Mouse (Mus musculus): ENCODE results near the gene Gdi1.
"Not testable (repeated sequence)": the region's sequence is repeated elsewhere in the genome, so short reads cannot be mapped to it uniquely, and the experiment has no call there.

Gdi1 gene

GRCm38 (mm10) chrX:74329215-74329671 is 24.4 kb downstream of the Gdi1 start:
- peak in 1 of 2 experiments; percentile 5 for DNase-seq (ENCODE audit: low spot score in 2 of 2)

DNA sequence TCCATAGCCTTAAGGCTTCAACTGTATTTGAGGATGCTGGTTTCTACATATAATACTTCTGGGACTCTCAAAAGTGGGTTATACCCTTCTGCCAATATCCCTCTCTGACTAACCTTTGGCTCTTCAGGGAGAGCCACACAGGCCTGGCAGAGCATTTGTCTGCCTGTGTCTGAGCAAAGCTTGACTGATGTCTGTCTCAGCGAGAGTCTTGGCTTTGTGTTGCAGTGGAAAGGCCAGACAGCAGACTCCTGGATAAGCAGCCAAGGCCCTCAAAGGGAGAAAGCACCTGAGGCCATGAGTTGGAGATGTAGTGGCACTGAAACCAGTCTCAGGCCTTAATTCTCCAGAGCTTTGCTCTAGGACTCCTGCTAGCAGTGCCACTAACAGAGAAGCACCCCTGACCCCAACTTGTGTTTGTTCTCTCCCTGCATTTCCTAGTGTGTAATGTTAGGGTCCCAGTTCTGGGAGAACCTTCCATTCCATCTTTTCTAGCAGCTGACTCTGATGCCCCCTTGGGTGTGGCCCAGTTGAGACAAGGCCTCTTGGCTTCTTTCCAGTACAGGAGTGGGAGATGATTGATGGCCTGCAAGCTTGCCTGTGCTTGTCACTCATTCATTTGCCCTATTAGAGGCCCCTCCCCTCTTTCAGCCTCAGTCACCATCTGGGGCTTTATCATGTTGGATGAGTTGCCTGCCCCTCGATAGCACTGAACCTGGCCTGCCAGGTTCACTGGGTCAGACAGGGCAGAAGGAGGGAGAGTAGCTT is 25.6 kb downstream of the Gdi1 start:
- no peak for DNase-seq (ENCODE audit: low spot score in 2 of 2)

DNA sequence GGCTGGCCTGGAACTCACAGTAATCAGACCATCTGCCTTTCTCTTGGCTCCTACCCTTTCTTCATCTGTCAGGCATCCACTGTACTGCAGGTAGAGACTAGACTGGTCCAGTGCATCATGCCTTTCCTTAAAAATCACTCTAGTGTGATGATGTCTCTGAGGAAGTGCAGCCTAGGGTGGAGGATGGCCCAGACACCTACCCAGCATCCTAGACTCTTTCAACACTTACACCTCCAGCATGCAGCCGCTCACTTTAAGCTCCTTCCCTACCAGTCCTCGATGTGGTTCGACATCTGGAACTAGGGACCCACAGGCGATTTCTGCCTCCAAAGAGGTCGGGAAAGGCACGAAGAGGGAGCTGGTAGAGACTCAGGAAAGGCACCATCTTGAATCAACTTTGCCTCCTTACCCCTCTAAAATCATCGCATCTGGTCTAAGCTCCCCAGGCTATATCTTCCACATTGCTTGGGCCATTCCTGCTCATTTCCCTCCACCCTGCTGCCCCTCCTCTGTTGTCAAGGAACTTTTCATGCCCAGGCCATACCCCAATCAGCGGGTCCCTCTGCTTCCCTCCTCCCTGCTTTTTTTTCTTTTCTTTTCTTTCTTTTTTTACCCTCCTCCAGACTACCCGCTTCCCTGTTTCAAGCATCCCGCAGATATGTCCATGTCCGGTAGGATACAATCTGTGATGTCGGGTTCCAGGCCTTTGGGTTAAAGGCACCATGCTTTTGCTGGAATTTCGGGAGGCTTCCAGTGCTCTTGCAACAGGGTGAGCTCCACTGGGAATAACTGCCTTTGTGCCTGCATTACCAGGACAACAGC is 48.1 kb downstream of the Gdi1 start:
- DNase-seq (ENCODE audit: low spot score in 2 of 2), result peak in 1 of 2 experiments; percentile 4

GRCm38 (mm10) chrX:74353467-74353770 is 48.6 kb downstream of the Gdi1 start, which contains the start of gene Lage3:
Gene Lage3, minus strand, starts transcription at chrX:74353618.
- DNase-seq (ENCODE audit: low spot score in 2 of 2), result peak; percentile 77 to 80

- DNase-seq (ENCODE audit: low spot score in 2 of 2), result not testable (repeated sequence)
These were observed 52.3 kb downstream of the Gdi1 start for GRCm38 (mm10) chrX:74357069-74357468.

- no peak for DNase-seq (ENCODE audit: low spot score in 2 of 2)
These were observed 54.4 kb downstream of the Gdi1 start for GRCm38 (mm10) chrX:74359171-74359570.
